25 mouse cellular contexts compared by ENCODE assay signal in genomic region chr12:90862632-90863031, GRCm38 (mm10).
"Had no signal": no experiment of that assay in that cellular context is flagged by ENCODE, and none has a peak within 500 bp of the region (broad histone marks: within the 10 kb centered on the region; RNA-seq: fewer than 3 reads in every experiment).

No protein-coding gene starts in this region.

- H3K4me1 ChIP-seq: heart, embryonic 10.5 days; hindbrain, embryonic 10.5 days; hindbrain, embryonic 12.5 days; intestine, embryonic 15.5 days; limb, embryonic 12.5 days had no signal

- H3K4me2 ChIP-seq: heart, embryonic 12.5 days; hindbrain, embryonic 12.5 days; hindbrain, embryonic 14.5 days; intestine, embryonic 15.5 days; limb, embryonic 12.5 days had no signal

- H3K36me3 ChIP-seq: heart, embryonic 10.5 days; heart, embryonic 12.5 days; hindbrain, embryonic 10.5 days; hindbrain, embryonic 12.5 days; intestine, embryonic 15.5 days; limb, embryonic 10.5 days; limb, embryonic 12.5 days had no signal

- H3K9me3 ChIP-seq: heart, embryonic 10.5 days; heart, embryonic 12.5 days; hindbrain, embryonic 10.5 days; hindbrain, embryonic 12.5 days; intestine, embryonic 15.5 days; limb, embryonic 10.5 days; limb, embryonic 12.5 days had no signal

- ATAC-seq: hindbrain, embryonic 16.5 days; inflammation-experienced regulatory T-cells, adult 6 months; intestine, embryonic 15.5 days; intestine, postnatal 0 days had no signal

- H3K27ac ChIP-seq: gastrocnemius, adult 2 months; heart, embryonic 10.5 days; hindbrain, embryonic 10.5 days; hindbrain, embryonic 12.5 days; hindbrain, embryonic 14.5 days; intestine, embryonic 15.5 days; layer of hippocampus, adult 2 months; left cerebral cortex, adult 2 months; limb, embryonic 10.5 days; limb, embryonic 12.5 days had no signal

- H3K4me3 ChIP-seq: gastrocnemius, adult 2 months; heart, embryonic 10.5 days; heart, embryonic 12.5 days; hindbrain, embryonic 10.5 days; hindbrain, embryonic 12.5 days; intestine, embryonic 15.5 days; layer of hippocampus, adult 2 months; left cerebral cortex, adult 2 months; limb, embryonic 10.5 days; limb, embryonic 12.5 days had no signal

- H3K9ac ChIP-seq: heart, embryonic 12.5 days; hindbrain, embryonic 12.5 days; hindbrain, embryonic 14.5 days; intestine, embryonic 15.5 days; limb, embryonic 12.5 days had no signal

- H3K27me3 ChIP-seq: heart, embryonic 12.5 days; hindbrain, embryonic 12.5 days; intestine, embryonic 15.5 days; limb, embryonic 12.5 days had no signal

- DNase-seq: gastrocnemius, adult 2 months; gastrocnemius, postnatal 10 days; gastrocnemius, postnatal 25 days; heart, adult 18-20 months; heart, postnatal 10 days; heart, postnatal 4 days; kidney, adult 18-20 months; kidney, adult 8-10 months; kidney, postnatal 10 days; kidney, postnatal 25 days; kidney, postnatal 4 days; liver had no signal
